Mouse (Mus musculus): ENCODE results near the gene Ippk. TPM values are rescaled to one million over a fixed set of nuclear protein-coding genes. Genes with fewer than 3 reads are reported as not detected.

Ippk gene
- polyA plus RNA-seq (2012; rRNA removed) (9.0 and 9.8 TPM in 2 replicates), polyA plus RNA-seq (2014; fragmentation: Nextera tagmentation; extraction: Ambion mirVana) (14.3 and 14.5 TPM in 2 replicates)

- Histone ChIP-seq H3K4me3 (replicated peaks; ENCODE audit: low read length) (peak within 1 kb of the TSS; percentile 89), H3K27me3 (ENCODE audit: control insufficient read depth, insufficient read depth, low read length) (no peaks in the 10 kb centered on the region), H3K4me2 (replicated peaks; ENCODE audit: low read depth, low read length, severe bottlenecking) (peak within 1 kb of the TSS; percentile 86), H3K9me3 (ENCODE audit: control insufficient read depth, low read length) (no peaks in the 10 kb centered on the region), H3K9ac (ENCODE audit: low read depth, low read length, severe bottlenecking) (peak within 1 kb of the TSS; percentile 77), H3K4me1 (ENCODE audit: control insufficient read depth, insufficient read depth, low read length) (peaks cover 16% of the 10 kb centered on the region), H3K36me3 (ENCODE audit: control insufficient read depth, insufficient read depth, low read length) (no peaks in the 10 kb centered on the region), H3K27ac (replicated peaks; ENCODE audit: low read depth, low read length) (peak within 1 kb of the TSS; percentile 79)
- peak; percentile 95; the same call in 1 of the 2 replicates for TF ChIP-seq POLR2A (IDR thresholded peaks at IDR 0.05; ENCODE audit: borderline replicate concordance, extremely low read depth, insufficient read depth, insufficient read length)
- DNase-seq (ENCODE audit: low spot score) = peak; percentile 98
- ATAC-seq (ENCODE audit: low FRiP score, low read depth) = peak; percentile 98
- WGBS = under 1% methylated on average over 54 of the region's 69 CpGs
Observed at GRCm38 (mm10) chr13:49420754-49421605, at the start of gene Ippk. TSS of gene Ippk (plus strand) at chr13:49421249.

DNA sequence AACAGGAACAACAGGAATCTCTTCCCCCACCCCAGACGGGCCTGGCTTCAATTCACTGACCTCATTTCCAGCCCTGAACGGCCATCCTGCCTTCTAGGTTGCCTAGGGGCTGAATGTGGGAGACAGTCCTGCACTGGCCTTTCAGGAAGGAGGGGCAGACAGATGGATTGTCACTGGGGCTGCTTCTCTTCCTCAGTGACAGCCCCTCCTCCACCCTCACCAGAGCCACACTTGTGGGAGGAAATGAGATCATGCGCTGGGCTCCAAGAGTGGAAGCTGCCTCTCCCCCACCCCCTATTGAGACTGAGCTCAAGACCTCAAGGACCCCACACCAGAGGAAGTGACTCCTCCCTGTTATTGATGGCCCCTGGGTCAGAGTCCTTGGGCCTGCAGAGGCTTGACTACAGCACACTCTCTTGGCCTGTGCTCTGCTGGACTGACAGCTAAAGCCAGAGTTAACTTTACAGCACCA is 49.6 kb upstream of the Ippk start:
- no peak for TF ChIP-seq POLR2A (IDR thresholded peaks at IDR 0.05; ENCODE audit: borderline replicate concordance, extremely low read depth, insufficient read depth, insufficient read length)
- H3K27ac ChIP-seq (replicated peaks; ENCODE audit: low read depth, low read length) = no peak overlapping the region
- 9% methylated on average over 3 of the region's 3 CpGs for WGBS
- peak overlapping the region; percentile 21; the same call in 1 of the 2 replicates for H3K9ac ChIP-seq (ENCODE audit: low read depth, low read length, severe bottlenecking)
- no peaks in the 10 kb centered on the region for H3K27me3 ChIP-seq (ENCODE audit: control insufficient read depth, insufficient read depth, low read length)
- peak; percentile 41; the same call in 1 of the 2 replicates for ATAC-seq (ENCODE audit: low FRiP score, low read depth)
- no peaks in the 10 kb centered on the region for H3K9me3 ChIP-seq (ENCODE audit: control insufficient read depth, low read length)
- H3K4me3 ChIP-seq (replicated peaks; ENCODE audit: low read length) = no peak overlapping the region
- H3K4me1 ChIP-seq (ENCODE audit: control insufficient read depth, insufficient read depth, low read length) = no peaks in the 10 kb centered on the region
- no peak overlapping the region for H3K4me2 ChIP-seq (replicated peaks; ENCODE audit: low read depth, low read length, severe bottlenecking)
- H3K36me3 ChIP-seq (ENCODE audit: control insufficient read depth, insufficient read depth, low read length) = peaks cover 46% of the 10 kb centered on the region
- peak; percentile 37 for DNase-seq (ENCODE audit: low spot score)

DNA sequence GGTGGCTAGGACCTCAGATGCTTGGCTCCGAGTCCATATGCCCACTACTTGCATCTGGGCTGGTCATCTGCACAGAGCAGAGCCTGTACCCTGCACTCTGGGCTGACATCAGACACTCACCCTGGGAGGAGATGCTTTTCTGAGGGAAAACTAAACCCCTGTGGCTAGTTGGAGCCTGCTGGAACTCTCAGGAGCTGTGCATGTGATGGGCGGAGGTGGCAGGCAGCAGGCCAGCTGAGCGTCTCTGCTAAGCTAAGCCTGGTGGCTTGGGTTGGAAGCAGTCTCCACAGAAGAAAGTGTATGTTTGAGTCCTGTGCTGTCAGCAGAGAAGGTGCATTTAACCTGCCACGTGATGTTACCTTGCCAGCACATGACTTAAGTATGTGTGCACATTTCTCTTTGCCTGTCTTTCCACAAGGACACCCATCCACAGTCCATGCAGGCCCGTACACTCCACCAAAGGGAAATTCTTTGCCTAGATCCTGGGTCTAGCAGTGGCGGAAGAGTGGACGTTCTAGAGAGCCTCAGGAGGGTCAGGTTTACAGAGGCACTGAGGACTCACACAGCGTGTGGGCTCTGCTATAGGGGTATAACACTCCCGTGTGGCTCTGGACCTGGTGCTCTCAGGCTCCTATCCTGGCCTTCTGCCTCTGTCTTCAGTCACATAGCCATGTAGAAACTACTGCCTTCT is 48.5 kb upstream of the Ippk start:
- Histone ChIP-seq H3K9ac (ENCODE audit: low read depth, low read length, severe bottlenecking) (no peak overlapping the region), H3K4me3 (replicated peaks; ENCODE audit: low read length) (no peak overlapping the region), H3K4me1 (ENCODE audit: control insufficient read depth, insufficient read depth, low read length) (no peaks in the 10 kb centered on the region), H3K27me3 (ENCODE audit: control insufficient read depth, insufficient read depth, low read length) (no peaks in the 10 kb centered on the region), H3K9me3 (ENCODE audit: control insufficient read depth, low read length) (no peaks in the 10 kb centered on the region), H3K36me3 (ENCODE audit: control insufficient read depth, insufficient read depth, low read length) (peaks cover 56% of the 10 kb centered on the region), H3K4me2 (replicated peaks; ENCODE audit: low read depth, low read length, severe bottlenecking) (no peak overlapping the region), H3K27ac (replicated peaks; ENCODE audit: low read depth, low read length) (no peak overlapping the region)
- DNase-seq (ENCODE audit: low spot score) (no peak), ATAC-seq (ENCODE audit: low FRiP score, low read depth) (no peak)
- WGBS = 86% methylated on average over 9 of the region's 9 CpGs
- TF ChIP-seq POLR2A (IDR thresholded peaks at IDR 0.05; ENCODE audit: borderline replicate concordance, extremely low read depth, insufficient read depth, insufficient read length) = no peak

DNA sequence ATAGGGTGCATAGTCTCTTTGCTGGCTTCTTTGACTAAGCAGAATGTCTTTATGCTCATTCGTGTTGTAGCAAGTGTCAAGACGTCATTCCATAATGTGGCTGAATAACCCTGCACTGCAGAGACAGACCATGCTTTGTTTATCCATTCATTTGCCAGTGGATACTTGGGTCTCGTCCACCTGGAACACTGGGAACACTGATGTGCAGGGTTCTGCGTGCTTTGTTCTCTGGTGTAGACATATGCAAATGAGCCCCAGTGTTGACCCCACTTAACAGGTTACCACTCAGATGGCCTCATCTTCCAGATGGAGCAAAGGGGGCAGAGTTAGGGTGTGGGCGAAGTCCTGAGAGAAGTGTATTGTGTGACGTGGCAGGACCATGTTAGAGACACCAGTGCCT is 46.7 kb upstream of the Ippk start:
- H3K4me1 ChIP-seq (ENCODE audit: control insufficient read depth, insufficient read depth, low read length) = no peaks in the 10 kb centered on the region
- no peaks in the 10 kb centered on the region for H3K27me3 ChIP-seq (ENCODE audit: control insufficient read depth, insufficient read depth, low read length)
- H3K27ac ChIP-seq (replicated peaks; ENCODE audit: low read depth, low read length) = no peak overlapping the region
- 80% methylated on average over 6 of the region's 6 CpGs for WGBS
- H3K36me3 ChIP-seq (ENCODE audit: control insufficient read depth, insufficient read depth, low read length) = peaks cover 74% of the 10 kb centered on the region
- H3K4me2 ChIP-seq (replicated peaks; ENCODE audit: low read depth, low read length, severe bottlenecking) = no peak overlapping the region
- TF ChIP-seq POLR2A (IDR thresholded peaks at IDR 0.05; ENCODE audit: borderline replicate concordance, extremely low read depth, insufficient read depth, insufficient read length) = no peak
- no peak for DNase-seq (ENCODE audit: low spot score)
- no peaks in the 10 kb centered on the region for H3K9me3 ChIP-seq (ENCODE audit: control insufficient read depth, low read length)
- no peak overlapping the region for H3K4me3 ChIP-seq (replicated peaks; ENCODE audit: low read length)
- no peak overlapping the region for H3K9ac ChIP-seq (ENCODE audit: low read depth, low read length, severe bottlenecking)
- ATAC-seq (ENCODE audit: low FRiP score, low read depth) = no peak

- 72% methylated on average over 6 of the region's 6 CpGs for WGBS
- no peak for DNase-seq (ENCODE audit: low spot score)
- Histone ChIP-seq H3K4me1 (ENCODE audit: control insufficient read depth, insufficient read depth, low read length) (no peaks in the 10 kb centered on the region), H3K4me2 (replicated peaks; ENCODE audit: low read depth, low read length, severe bottlenecking) (no peak overlapping the region), H3K36me3 (ENCODE audit: control insufficient read depth, insufficient read depth, low read length) (peaks cover 74% of the 10 kb centered on the region), H3K4me3 (replicated peaks; ENCODE audit: low read length) (no peak overlapping the region), H3K9ac (ENCODE audit: low read depth, low read length, severe bottlenecking) (no peak overlapping the region), H3K27me3 (ENCODE audit: control insufficient read depth, insufficient read depth, low read length) (no peaks in the 10 kb centered on the region), H3K9me3 (ENCODE audit: control insufficient read depth, low read length) (no peaks in the 10 kb centered on the region), H3K27ac (replicated peaks; ENCODE audit: low read depth, low read length) (no peak overlapping the region)
- no peak for TF ChIP-seq POLR2A (IDR thresholded peaks at IDR 0.05; ENCODE audit: borderline replicate concordance, extremely low read depth, insufficient read depth, insufficient read length)
- no peak for ATAC-seq (ENCODE audit: low FRiP score, low read depth)
Observed at GRCm38 (mm10) chr13:49374730-49375129, 46.3 kb upstream of the Ippk start.
